Mouse (Mus musculus) gastrocnemius, postnatal 36 days (tissue): ENCODE measurements around the gene Sgms1. TPM values are rescaled to one million over a fixed set of nuclear protein-coding genes. Genes with fewer than 3 reads are reported as not detected.
A peak's percentile ranks its signal among the peaks of the same experiment; 100 is the strongest.

Source experiments
- DNase-seq, 2 experiments: peaks; one replicate each; pipeline ENCODE4 v3.0.0; 2022
- intact Hi-C: fragments of 180-260 bp; cut with DNase I; formaldehyde crosslinking; loops from one replicate; pipeline ENCODE4 v1.15.1; 2025
- total RNA-seq, 2 experiments: library from RNA; stranded (reverse); gene quantifications; 2 replicates each; pipeline ENCODE4 v1.2.3; 2021

The Sgms1 gene
- total RNA-seq, 2 experiments from 2014 or later, result 46.3 to 50.1 TPM

DNA sequence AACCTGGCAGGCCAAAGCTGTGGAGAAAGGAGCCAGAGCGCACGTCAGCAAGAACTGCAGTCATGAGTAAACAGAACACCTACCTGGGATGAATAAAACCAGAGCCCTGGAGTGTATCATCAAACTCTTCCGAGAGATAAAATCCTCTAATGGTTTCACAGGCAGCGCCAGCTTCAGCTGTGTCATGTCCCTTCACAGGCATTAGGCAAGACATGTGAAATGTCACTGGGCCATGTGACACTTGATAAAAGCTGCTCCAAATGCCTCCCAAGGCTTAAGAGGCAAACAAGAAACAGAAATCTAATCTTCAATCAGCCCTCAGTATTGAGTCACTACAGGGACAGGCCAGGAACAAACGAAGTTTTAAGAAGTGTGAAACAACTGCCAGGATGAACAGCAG is 193.3 kb downstream of the Sgms1 start:
- intact Hi-C loops, result no loop called here
- no peak for DNase-seq

GRCm38 (mm10) chr19:32194863-32195262 is 194.7 kb downstream of the Sgms1 start:
- intact Hi-C loops, result loop anchor here (5.0 kb wide), 1 partner anchor 47 kb away; no protein-coding TSS in a partner anchor
- DNase-seq, result no peak

- intact Hi-C loops, result loop anchor here (5.0 kb wide), 1 partner anchor 48 kb away; no protein-coding TSS in a partner anchor
These were observed 195.4 kb downstream of the Sgms1 start for GRCm38 (mm10) chr19:32194074-32194473.

GRCm38 (mm10) chr19:32191596-32191995 is 197.9 kb downstream of the Sgms1 start:
- no peak for DNase-seq
- intact Hi-C loops, result loop anchor here (5.0 kb wide), 1 partner anchor 51 kb away; no protein-coding TSS in a partner anchor

More at GRCm38 (mm10) chr19:32194074-32194473, 195.4 kb downstream of the Sgms1 start:
- no peak for DNase-seq

GRCm38 (mm10) chr19:32189961-32190360 is 199.6 kb downstream of the Sgms1 start:
- intact Hi-C loops, result loop anchor here (5.0 kb wide), 1 partner anchor 52 kb away; no protein-coding TSS in a partner anchor
- no peak for DNase-seq

DNA sequence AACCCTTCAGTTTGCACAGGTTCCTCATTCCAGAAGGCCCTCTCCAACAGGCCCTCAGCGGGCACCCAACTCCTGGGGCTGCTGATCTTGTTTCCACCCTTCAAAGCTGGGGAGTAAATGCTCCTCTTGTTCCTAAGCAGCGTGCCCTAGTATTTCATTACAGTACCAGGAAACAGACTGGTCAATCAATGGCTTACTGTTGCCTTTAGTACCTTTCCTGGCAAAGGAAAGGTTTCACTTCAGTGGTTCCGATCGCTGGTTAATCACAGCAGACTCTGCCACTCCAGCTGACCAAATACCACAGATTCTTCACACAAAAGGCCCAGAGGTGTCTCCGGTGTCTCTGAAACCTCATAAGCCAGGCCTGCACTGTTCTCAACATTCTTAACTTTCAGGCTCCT is 200.5 kb downstream of the Sgms1 start:
- no peak for DNase-seq
- intact Hi-C loops, result no loop called here

DNA sequence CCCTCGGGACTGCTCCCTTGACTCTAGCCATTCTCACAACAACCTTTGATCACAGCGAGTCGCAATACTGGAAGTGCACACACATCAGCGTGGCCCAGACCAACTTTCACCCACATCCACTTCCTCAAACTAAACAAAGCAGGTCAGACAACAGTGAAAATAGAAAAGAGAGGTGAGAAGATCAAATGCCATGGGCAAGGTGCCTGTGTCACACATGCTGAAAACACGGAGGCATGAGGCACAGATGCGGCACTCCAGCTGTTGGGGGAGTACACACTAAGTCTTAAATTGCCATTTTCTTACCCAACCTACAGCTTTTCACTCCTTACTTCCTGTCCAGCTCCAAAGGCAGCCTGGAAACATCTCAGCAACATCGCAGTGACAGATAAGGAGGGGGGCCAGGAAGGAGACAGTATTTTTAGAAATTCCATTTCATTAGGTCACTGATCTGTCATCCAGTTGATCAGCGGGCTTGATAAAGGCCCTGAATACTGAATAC is 202.9 kb downstream of the Sgms1 start:
- intact Hi-C loops, result no loop called here
- no peak for DNase-seq

DNA sequence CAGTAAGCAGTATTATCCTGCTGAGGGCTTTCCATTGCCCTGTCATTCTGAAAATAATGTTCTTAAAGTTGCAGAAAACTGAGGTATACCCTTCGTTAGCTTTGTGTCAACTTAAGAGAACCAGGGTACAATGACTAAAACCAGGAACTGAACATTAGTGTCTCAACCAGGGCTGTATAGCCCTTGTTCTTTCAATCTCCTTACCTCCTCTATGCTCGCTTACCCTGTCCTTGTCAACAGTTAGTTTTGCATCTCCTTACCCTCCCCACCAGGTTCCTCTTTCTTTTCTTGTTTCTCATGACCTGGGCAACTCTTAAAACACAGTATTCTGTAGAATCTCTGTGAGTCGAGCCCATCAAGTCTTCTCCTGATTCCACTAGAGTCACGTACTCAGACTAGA is 206.5 kb downstream of the Sgms1 start:
- intact Hi-C loops, result no loop called here
- DNase-seq, result no peak

DNA sequence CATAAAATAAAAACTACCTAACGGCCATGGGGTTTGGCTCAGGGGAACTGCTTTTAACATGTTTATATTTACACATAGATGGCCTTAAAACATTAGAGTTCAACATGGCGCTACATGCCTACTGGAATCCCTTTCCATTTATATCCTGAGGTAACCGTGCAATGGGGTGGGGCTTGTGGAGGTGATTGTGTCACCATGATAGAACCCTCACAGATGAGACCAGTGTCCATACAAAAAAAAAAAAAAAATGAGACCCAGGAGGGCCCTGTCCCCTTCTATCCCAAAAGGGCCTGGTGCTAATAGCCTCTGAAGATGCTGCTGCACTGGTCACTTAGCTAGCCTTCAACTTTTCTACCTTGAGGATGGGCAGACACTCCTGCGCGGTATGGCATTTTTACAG is 207.0 kb downstream of the Sgms1 start:
- DNase-seq, result no peak
- intact Hi-C loops, result no loop called here

DNA sequence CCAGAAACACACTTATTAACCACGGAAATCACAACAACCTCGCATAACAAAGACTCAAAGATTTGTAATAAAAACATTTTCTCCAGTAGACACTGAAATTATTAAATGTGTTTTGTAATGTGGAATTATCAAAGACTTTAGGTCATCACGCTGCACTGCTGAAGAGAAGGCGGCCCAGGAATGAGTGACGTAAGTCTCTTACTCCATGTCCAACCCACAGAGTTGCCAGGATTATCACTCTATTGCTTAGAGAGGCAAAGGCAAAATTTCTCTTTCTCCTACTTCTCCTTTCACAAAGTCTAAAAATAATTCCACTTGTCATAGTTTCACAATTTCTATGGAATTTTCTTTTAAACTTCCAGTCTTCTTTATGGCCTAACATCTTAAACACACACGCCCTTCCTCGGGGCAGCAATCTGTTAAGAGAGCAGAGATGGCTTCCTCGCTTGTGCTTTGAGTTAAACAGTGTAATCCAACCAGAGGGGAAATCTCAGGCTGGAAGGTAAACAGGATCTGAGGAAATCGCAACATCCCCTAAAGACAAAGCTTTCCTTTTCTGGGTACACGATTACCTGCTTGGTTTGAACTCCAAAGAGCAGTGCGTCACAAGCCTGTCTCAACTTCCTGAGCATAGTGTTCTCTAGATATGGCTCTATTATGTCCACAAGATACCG is 207.7 kb downstream of the Sgms1 start:
- DNase-seq, result no peak
- intact Hi-C loops, result no loop called here

- peak; percentile 35 to 43 for DNase-seq
- intact Hi-C loops, result no loop called here
These were observed 208.5 kb downstream of the Sgms1 start for GRCm38 (mm10) chr19:32180756-32181674.

- no peak for DNase-seq
These were observed 209.5 kb downstream of the Sgms1 start for GRCm38 (mm10) chr19:32179978-32180413.

GRCm38 (mm10) chr19:32179514-32179913 is 210.0 kb downstream of the Sgms1 start:
- intact Hi-C loops, result no loop called here

More at GRCm38 (mm10) chr19:32179978-32180413, 209.5 kb downstream of the Sgms1 start:
- intact Hi-C loops, result no loop called here

GRCm38 (mm10) chr19:32178161-32178560 is 211.4 kb downstream of the Sgms1 start:
- intact Hi-C loops, result no loop called here
- DNase-seq, result no peak

More at GRCm38 (mm10) chr19:32179514-32179913, 210.0 kb downstream of the Sgms1 start:
- DNase-seq, result no peak

- no peak for DNase-seq
- intact Hi-C loops, result no loop called here
These were observed 213.1 kb downstream of the Sgms1 start for GRCm38 (mm10) chr19:32176458-32176857.

DNA sequence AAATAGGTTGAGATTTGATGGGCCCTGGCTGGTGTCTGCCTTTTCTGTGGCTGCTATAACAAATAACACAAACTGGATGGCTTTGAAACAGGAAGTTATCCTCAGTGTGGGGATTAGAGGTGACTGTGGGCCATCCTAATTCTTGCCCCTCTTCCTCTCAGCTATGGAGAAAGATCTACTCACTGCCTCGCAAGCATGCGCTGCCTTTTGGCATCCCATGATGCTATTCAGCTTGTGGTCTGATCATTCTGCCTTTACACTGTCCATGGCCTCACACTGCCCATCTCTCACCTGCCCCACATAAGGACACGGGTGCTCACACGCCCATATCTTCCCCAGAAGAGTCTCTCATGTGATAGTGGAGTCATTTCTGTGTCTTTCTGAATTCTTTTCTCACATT is 213.5 kb downstream of the Sgms1 start:
- no peak for DNase-seq
- intact Hi-C loops, result no loop called here

DNA sequence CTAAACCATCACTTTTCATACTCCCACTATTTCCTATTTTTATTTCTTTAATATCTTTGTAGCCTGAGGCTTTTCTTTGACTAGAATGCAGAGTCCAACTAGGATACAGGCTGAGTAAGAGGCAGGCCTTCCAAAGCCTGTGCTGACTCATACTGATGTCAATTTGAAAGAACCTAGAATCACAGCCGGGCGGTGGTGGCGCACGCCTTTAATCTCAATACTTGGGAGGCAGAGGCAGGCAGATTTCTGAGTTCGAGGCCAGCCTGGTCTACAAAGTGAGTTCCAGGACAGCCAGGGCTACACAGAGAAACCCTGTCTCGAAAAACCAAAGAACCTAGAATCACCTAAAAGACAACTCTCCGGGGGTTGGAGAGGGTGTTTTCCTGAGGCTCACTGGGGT is 214.5 kb downstream of the Sgms1 start:
- DNase-seq, result no peak
- intact Hi-C loops, result no loop called here

- DNase-seq, result no peak
- intact Hi-C loops, result loop anchor here (5.0 kb wide), 1 partner anchor 143 kb away; no protein-coding TSS in a partner anchor
These were observed 215.0 kb downstream of the Sgms1 start for GRCm38 (mm10) chr19:32174561-32174960.

DNA sequence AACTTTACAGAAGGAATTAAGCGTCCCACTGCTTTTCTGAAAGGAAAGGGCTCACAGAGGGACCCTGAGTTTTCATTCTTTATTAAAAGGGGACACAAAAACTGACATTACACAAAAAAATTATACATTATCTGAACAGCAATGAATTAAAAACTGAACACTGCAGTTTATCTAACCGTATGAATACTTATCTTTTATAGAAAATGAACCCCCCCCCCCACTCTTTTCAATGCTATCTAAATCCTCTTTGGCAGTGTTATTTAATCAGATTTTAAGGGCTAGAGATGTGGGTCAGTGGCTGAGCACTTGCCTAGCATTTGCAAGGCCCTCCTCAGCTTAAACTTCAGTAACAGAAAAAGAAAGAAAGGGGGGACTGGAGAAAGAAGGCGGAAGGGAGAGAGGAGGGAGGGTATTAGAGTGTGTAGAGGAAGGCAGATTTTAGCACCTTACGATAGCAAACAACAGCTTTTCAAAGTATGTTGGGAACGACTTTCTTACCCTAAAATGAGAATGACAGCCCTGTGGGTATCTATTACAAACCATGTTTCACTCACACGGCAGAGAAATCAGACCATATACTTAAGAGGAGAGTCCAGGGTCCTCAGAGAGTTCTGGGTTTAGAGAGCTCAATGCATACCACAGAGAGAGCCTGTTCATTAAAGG is 215.9 kb downstream of the Sgms1 start:
- no peak for DNase-seq
- intact Hi-C loops, result loop anchor here (5.0 kb wide), 1 partner anchor 144 kb away; no protein-coding TSS in a partner anchor

GRCm38 (mm10) chr19:32172511-32172981 is 217.0 kb downstream of the Sgms1 start:
- intact Hi-C loops, result loop anchor here (5.0 kb wide), 1 partner anchor 145 kb away; no protein-coding TSS in a partner anchor
- DNase-seq, result no peak
